Mouse (Mus musculus) ovary, adult 2 months (tissue): ENCODE results near the gene Atp6v0c. TPM values are rescaled to one million over a fixed set of nuclear protein-coding genes. Genes with fewer than 3 reads are reported as not detected.

Experiments
- polyA plus RNA-seq: library from polyadenylated mRNA; depleted of rRNA; stranded (reverse); fragments of >200 nt; gene quantifications from 2 replicates; pipeline ENCODE4 v1.2.3, GENCODE M21; 2012; rRNA removed

Atp6v0c gene
- polyA plus RNA-seq: 1,050 and 1,217 TPM in 2 replicates

DNA sequence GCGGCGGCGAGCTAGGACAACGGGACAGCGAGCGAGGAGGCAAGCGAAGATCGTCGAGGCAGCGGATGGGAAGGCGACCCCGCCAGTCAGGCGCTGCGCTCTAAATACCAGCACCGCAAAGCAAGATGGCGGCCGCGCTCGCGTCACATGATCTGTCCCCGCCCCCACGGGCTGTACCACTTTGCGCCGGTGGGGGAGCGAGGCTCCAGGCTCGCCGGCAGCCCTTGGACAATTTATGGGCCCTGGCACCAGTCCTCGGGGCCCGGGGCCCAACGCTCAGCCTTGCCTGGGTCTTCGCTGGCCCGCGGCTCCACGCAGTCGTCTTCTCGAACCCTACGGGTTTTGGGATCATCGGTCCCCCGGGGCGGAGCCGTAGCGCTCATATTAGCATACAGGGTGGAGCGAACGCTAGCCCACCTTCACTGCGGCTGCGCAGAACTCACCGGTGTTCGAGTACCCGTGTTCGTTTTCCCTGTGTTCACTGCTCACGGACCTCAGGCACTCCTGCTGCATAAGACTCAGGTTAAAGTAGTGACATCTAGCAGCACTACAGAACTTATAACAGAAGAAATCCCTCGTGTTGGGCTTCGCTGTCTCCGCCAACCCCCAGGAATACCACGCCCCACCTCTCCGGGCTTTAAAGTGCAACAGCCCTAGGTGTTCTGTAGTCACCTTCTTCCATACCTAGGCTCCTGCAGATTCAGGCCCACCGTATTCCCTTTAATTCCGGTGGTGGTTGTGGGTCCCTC is at the start of gene Atp6v0c:
Gene Atp6v0c, minus strand, starts transcription at position 386 of the 749 bp plus-strand sequence.

DNA sequence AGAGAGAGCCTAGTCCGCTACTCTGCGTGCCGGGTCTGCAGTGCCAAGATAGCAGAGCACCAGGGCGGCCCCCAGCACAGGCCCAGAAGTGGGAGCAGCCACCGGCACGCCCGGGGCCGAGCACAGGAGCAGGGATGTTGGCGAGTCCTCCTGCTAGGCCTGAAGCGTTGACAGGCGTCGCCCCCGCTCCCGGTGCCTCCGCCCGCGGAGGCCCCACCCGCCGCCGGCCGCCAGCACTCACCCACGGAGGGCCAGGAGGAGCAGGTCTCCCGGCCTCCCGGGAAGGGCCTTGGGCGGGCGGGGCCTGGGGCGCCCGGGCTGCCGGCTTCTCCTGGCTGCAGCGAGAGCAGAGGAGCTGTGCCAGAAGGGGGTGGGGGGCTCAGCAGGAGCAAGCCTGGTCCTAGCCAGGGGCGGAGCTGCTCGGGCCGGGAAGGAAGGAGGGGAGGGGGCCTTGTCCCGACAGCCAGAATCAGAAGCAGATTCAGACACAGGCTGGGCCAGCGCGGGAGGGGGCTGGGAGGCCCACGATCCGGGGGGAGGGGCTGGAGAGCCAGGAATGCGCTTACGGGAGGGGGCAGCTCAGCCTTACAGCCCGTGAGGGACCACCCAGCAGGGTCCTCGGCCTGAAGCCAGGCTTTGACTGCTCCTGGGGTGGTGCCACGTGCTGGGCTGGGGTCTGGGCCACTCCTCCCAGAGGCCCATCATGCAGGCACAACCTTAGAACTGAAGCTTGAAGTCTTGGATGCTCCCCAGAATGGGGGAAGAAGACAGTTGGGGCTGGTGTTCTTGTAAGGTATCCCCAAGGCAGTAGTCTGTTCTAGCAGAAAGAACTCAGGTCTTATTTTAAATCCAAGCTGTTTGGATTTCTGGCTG is 39.8 kb upstream of the Atp6v0c start, which contains the start of gene Ntn3:
Gene Ntn3, minus strand, starts transcription at position 489 of the 873 bp plus-strand sequence.

DNA sequence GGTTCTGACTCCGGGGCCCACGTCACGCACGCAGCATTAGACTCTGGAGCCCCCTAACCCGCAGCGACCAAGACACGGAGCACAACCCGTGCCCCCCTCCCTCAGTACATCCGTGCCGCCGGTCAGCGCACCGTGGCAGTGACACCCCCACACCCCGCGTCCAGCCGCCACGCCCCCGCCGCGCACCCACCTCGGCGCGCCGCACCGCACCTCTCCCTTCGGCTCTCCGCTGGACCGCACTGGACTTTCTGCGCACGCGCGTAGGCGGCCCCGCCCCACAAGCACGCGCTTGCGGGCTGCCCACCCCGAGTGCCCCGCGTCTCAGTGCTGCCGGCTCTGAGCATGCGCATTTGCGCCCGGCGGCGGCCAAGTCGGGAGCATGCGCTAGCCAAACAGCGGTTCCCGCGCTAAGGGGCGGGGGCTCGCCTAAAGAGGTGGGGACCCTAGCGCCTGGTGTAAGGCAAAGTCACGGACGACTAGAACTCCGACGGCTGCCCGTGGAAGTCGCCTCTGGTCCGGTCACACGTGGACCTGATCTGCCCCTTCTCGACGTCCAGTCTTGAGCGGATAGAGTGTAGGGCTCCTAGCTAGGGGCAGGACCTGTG is 35.9 kb upstream of the Atp6v0c start, which contains the start of gene Tbc1d24:
Gene Tbc1d24, minus strand, starts transcription at position 279 of the 605 bp plus-strand sequence.

DNA sequence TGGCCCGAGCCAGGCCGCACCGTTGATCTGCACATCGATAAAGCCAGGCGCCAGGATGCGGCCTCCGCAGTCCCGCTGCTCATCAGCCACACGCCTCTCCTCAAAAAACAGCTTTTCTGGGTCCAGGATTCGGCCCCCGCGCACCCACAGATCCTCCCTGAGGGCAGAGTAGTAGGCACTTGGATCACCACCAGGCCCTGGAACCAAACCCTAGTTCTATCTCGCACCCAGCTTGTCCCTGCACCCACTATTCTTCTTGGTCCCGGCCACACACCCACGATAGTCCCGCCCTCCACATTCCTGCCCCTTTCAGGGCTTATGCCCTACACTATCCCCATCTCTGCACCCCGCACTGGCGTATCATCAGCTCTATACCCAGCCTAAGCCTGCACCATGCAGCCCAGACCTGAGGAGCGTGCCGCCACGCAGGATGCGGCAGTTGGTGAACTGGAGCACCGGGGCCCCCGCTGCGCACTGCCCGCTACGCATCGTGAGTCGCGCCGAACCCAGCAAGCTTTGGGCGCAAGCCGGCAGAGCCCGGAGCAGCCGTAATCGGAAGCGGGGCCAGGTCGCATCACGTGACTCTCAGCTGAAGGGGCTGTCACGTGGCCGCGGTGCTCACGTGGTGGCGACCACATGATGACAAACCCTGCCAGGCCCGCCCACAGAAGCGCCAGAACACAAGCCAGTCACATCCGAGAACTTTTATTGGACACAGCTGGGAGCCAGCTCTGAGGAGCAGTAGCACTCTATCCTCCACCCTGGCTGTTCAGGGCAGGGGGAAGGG is 6.1 kb downstream of the Atp6v0c start, which contains the start of gene Amdhd2:
Gene Amdhd2, minus strand, starts transcription at position 591 of the 787 bp plus-strand sequence.

DNA sequence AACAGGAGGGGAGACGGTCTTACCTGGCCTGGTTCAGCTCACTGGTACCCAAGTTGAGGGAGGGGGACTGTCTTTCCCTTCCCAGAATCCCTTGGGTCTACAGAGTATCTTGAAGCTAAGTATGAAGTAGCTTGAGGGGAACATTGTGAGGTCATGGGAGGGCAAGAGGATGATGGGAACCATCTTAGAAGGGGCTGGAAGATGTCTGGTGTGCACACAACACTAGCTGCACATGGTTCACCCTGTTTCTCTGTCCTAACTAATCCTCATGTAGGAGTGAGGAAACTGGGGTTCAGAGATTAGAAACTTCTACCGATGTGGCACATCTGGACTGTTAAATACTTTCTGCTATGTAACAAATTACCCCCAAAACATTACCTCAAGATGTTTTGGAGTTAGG is 18.7 kb downstream of the Atp6v0c start, which contains the start of gene Pdpk1:
Gene Pdpk1, minus strand, starts transcription at position 101 of the 400 bp plus-strand sequence.

Other genes with a start within 250 kb of the Atp6v0c start
- not detected in 2 replicates for gene Sbp, start 228.0 kb downstream of the Atp6v0c start, polyA plus RNA-seq
- 0.26 TPM in 1 of 2 replicates, not detected in the other for gene Sbpl, start 214.4 kb downstream of the Atp6v0c start, polyA plus RNA-seq
- gene Prss30, start 189.1 kb downstream of the Atp6v0c start, polyA plus RNA-seq: 3.5 and 5.3 TPM in 2 replicates
- 0.81 and 0.92 TPM in 2 replicates for gene Prss22, start 171.6 kb downstream of the Atp6v0c start, polyA plus RNA-seq
- gene Prss27, start 131.6 kb downstream of the Atp6v0c start, polyA plus RNA-seq: 0.39 and 0.77 TPM in 2 replicates
- gene Kctd5, start 96.2 kb downstream of the Atp6v0c start, polyA plus RNA-seq: 51.8 and 52.0 TPM in 2 replicates
- 21.1 and 22.9 TPM in 2 replicates for gene Pdpk1, start 18.8 kb downstream of the Atp6v0c start, polyA plus RNA-seq
- gene Amdhd2, start 5.9 kb downstream of the Atp6v0c start, polyA plus RNA-seq: 80.4 and 91.4 TPM in 2 replicates
- 41.6 and 41.7 TPM in 2 replicates for gene Tbc1d24, start 35.9 kb upstream of the Atp6v0c start, polyA plus RNA-seq
- 10.8 and 13.0 TPM in 2 replicates for gene Ntn3, start 39.8 kb upstream of the Atp6v0c start, polyA plus RNA-seq
- 22.5 and 22.7 TPM in 2 replicates for gene Tedc2, start 51.1 kb upstream of the Atp6v0c start, polyA plus RNA-seq
- gene Ccnf, start 81.8 kb upstream of the Atp6v0c start, polyA plus RNA-seq: 9.7 and 17.0 TPM in 2 replicates
- not detected in 2 replicates for gene Abca17, start 181.4 kb upstream of the Atp6v0c start, polyA plus RNA-seq
- 31.5 and 35.2 TPM in 2 replicates for gene Abca3, start 182.2 kb upstream of the Atp6v0c start, polyA plus RNA-seq
- gene Rnps1, start 244.9 kb upstream of the Atp6v0c start, polyA plus RNA-seq: 153 and 155 TPM in 2 replicates